Mouse (Mus musculus) A20 (cell line): Measurements from ENCODE around the gene Naxd.

Experiments
- DNase-seq: peaks from one replicate; pipeline ENCODE4 v3.0.0-alpha.2; 2011; ENCODE audit warnings: low read depth, low spot score

The Naxd gene

GRCm38 (mm10) chr8:11510971-11511370 is 13.7 kb downstream of the Naxd start:
- DNase-seq: no peak

- no peak for DNase-seq
Observed at GRCm38 (mm10) chr8:11512711-11513110, 15.4 kb downstream of the Naxd start.

- DNase-seq: no peak
Observed at GRCm38 (mm10) chr8:11513247-11513646, 15.9 kb downstream of the Naxd start.

GRCm38 (mm10) chr8:11516292-11516691 is 19.0 kb downstream of the Naxd start:
- no peak for DNase-seq

- DNase-seq: no peak
Observed at GRCm38 (mm10) chr8:11517366-11518055, 20.2 kb downstream of the Naxd start.

- DNase-seq: no peak
Observed at GRCm38 (mm10) chr8:11518056-11518396, 20.7 kb downstream of the Naxd start.

- DNase-seq: no peak
Observed at GRCm38 (mm10) chr8:11518676-11519075, 21.4 kb downstream of the Naxd start.

- no peak for DNase-seq
Observed at GRCm38 (mm10) chr8:11523331-11523730, 26.0 kb downstream of the Naxd start.

GRCm38 (mm10) chr8:11530155-11530770 is 33.0 kb downstream of the Naxd start:
- DNase-seq: no peak

GRCm38 (mm10) chr8:11530849-11531248 is 33.5 kb downstream of the Naxd start:
- DNase-seq: no peak

- DNase-seq: no peak
Observed at GRCm38 (mm10) chr8:11534494-11534893, 37.2 kb downstream of the Naxd start.

GRCm38 (mm10) chr8:11539049-11539448 is 41.7 kb downstream of the Naxd start:
- DNase-seq: no peak

GRCm38 (mm10) chr8:11540182-11540581 is 42.9 kb downstream of the Naxd start:
- no peak for DNase-seq

- no peak for DNase-seq
Observed at GRCm38 (mm10) chr8:11542031-11542430, 44.7 kb downstream of the Naxd start.

GRCm38 (mm10) chr8:11542866-11543265 is 45.6 kb downstream of the Naxd start:
- no peak for DNase-seq

GRCm38 (mm10) chr8:11544386-11544785 is 47.1 kb downstream of the Naxd start:
- DNase-seq: peak; percentile 69

- peak; percentile 43 for DNase-seq
Observed at GRCm38 (mm10) chr8:11547063-11547462, 49.8 kb downstream of the Naxd start.

GRCm38 (mm10) chr8:11549706-11550105 is 52.4 kb downstream of the Naxd start:
- DNase-seq: peak; percentile 87

GRCm38 (mm10) chr8:11550281-11550948 is 53.1 kb downstream of the Naxd start, which contains the start of gene Cars2:
Gene Cars2, minus strand, starts transcription at chr8:11550783.
- peak; percentile 97 for DNase-seq

- DNase-seq: peak; percentile 81
Observed at GRCm38 (mm10) chr8:11551497-11551896, 54.2 kb downstream of the Naxd start.

- no peak for DNase-seq
Observed at GRCm38 (mm10) chr8:11552390-11552789, 55.1 kb downstream of the Naxd start.

GRCm38 (mm10) chr8:11554799-11555719 is 57.8 kb downstream of the Naxd start, which contains the start of gene Ing1:
Gene Ing1, plus strand, starts transcription at chr8:11555571.
- peak; percentile 99 for DNase-seq
